Mouse (Mus musculus) heart, embryonic 11.5 days (tissue): ENCODE measurements around the gene Slc29a4. TPM values are rescaled to one million over a fixed set of nuclear protein-coding genes. Genes with fewer than 3 reads are reported as not detected.

Experiments
- polyA plus RNA-seq: library from polyadenylated mRNA; unstranded; fragments of >200 nt; fragmentation: Nextera tagmentation; extraction: Ambion mirVana; gene quantifications from 2 replicates; pipeline ENCODE4 v1.2.1, GENCODE M21; 2014

The Slc29a4 gene
- polyA plus RNA-seq, 1 experiment from 2014 or later = 3.1 TPM

Other genes starting within 250 kb of the Slc29a4 start
- 6.4 and 8.1 TPM in 2 replicates for gene Ap5z1, start 228.6 kb upstream of the Slc29a4 start, polyA plus RNA-seq
- gene Papolb, start 162.4 kb upstream of the Slc29a4 start, polyA plus RNA-seq = 0.37 and 0.39 TPM in 2 replicates
- gene Radil, start 141.4 kb upstream of the Slc29a4 start, polyA plus RNA-seq = 7.5 and 10.0 TPM in 2 replicates
- gene Mmd2, start 83.7 kb upstream of the Slc29a4 start, polyA plus RNA-seq = 0.13 and 0.29 TPM in 2 replicates
- 28.3 and 38.3 TPM in 2 replicates for gene Wipi2, start 64.8 kb upstream of the Slc29a4 start, polyA plus RNA-seq
- gene Tnrc18, start 125.2 kb downstream of the Slc29a4 start, polyA plus RNA-seq = 23.5 and 24.4 TPM in 2 replicates
- gene Fbxl18, start 202.9 kb downstream of the Slc29a4 start, polyA plus RNA-seq = 7.0 and 8.0 TPM in 2 replicates
- 7,480 and 8,290 TPM in 2 replicates for gene Actb, start 214.2 kb downstream of the Slc29a4 start, polyA plus RNA-seq